Mouse (Mus musculus): ENCODE results near the gene Tcf7. TPM values are rescaled to one million over a fixed set of nuclear protein-coding genes. Genes with fewer than 3 reads are reported as not detected.

Tcf7 gene
- total RNA-seq, 2 experiments from 2014 or later, result 0.65 to 1.2 TPM

DNA sequence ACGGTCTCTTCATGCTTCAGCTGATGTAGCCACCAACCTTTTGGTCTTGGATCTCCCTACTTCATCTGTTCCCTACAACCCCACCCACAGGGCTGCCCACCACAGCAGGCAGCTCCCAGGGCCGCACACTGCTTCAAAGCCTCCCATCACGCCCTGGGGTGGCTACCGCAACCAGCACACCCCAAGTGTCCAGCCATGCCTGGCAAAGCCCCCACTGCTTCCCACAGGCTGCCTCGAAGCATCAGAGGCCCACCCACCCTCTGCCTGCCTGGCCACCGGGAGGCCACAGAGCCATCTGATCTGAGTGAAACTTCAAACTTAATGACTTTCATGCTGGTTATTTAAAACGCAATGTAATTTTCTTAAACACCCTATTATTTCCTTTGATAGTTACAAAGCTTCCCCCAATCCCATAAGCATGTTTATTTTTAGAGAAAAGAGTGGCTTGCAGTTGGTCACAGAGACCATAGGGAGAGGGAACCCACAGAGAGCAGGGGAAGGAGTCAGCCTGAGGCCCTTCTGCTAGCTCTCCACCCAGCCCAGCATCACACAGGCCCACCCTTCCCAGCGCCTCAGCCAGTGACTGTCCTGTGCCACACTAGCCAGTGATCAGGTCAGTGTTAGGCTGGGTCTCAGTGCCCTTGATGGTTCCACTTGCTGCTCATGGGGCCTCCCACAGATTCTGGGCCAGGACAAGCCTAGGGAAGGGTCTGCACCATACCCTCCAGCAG lies 10.9 kb downstream of the Tcf7 start:
- no peak for DNase-seq
- intact Hi-C loops (cut with DNase I), result no loop called here

DNA sequence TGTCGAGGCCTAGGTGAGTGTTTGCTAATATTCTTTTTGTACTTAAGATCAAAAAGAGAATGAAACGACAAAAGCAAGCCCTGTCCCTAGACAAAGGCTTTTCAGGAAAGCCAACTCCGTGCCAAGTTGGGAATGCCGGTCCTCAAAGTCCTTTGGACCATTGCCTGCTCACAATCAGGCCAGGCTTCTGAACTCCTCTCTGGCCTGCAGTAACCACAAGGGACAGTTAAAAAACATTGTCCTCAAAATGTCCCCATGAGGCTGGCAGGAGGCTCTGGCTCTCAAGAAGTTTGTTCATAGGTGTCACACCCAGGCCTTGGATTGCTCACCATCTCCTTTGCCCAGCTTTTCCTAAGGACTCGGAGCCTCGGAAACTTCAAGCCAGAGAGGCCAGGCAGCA lies 13.0 kb downstream of the Tcf7 start:
- intact Hi-C loops (cut with DNase I), result no loop called here
- DNase-seq, result no peak

DNA sequence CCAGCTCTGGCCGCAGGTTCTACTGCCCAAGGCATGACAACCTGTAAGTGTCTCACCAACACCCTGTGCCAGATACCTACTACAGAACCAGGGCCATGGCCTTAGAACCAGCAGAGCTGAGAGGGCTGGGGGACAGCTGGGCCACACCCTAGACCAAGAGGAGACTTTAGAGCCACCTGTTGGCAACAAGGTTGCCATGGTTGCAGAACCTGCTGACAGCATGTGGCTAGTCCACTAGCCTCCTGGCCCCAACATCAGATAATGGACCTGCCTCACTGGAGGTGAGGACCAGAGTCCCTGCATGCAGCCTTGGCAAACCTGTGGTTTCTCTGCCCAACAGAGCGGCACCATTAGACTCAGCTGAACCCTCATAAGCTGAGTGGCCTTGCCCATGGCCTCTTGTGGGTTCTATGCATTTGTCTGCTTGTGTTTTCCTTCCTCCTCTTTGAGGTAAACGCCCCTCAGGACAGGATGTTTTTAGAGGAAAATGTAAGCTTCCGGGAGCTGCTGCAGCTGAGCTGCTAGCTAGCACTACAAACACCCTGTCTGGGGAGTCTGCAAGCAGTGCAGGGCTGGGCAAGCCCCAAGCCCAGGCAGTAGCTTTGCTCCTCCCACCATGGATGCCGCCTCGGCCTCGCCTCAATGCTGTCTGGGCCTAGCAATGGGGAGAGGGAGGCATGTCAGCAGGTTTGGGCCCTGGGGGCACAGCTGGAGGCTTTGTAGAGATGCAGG lies 14.5 kb downstream of the Tcf7 start:
- intact Hi-C loops (cut with DNase I), result no loop called here
- no peak for DNase-seq

DNA sequence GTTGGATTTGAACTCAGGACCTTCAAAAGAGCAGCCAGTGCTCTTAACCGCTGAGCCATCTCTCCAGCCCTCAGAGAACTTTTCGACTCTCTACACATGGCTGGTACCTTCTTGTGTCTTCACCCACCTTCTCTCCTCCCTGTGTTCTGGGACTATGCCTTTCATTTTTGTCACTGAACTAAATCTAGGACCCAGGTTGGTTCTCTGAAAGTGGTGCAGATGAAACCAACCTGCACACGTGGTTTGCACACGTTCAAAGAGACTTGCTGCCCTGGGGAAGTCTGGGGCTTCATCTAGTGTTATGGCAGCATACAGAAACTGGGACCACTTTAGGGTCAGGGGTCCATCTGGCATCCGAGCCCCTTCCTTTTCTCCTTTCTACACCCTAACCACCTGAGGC lies 15.5 kb downstream of the Tcf7 start:
- intact Hi-C loops (cut with DNase I), result no loop called here

DNA sequence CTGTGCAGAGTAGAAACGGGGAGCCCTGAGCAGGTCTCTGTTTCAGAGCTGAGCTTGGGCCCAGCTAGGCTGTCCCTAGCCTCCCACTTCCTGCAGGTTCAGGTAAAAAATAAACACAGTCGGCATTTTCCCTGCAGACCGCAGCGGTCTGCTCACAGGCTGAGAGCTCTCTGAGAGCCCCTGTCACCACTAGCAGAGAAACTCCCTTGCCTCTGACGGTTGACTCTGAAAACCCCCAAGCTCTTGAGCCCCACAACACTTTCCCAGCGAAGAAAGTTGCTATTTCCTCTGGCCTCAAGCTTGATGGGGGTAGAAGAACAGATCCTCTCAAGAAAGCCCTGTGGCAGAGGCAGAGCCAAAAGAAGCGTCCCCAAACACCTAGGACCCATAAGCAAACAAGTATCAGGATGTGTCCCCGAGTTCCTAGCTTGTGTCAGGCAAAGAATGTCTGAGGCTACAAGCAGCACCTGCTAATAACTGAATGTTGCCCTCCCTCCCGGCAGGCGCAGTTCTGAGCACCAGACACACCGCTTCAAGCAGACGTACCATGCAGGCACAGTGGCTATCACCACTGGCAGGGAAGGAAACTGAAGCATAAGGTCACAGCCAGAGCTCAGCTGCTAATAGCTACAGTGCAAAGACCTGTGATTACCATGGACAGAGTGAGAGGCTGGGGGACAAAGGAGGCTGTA lies 17.1 kb downstream of the Tcf7 start:
- DNase-seq, result no peak
- intact Hi-C loops (cut with DNase I), result no loop called here

More for the DNA sequence above, 15.5 kb downstream of the Tcf7 start:
- no peak for DNase-seq

DNA sequence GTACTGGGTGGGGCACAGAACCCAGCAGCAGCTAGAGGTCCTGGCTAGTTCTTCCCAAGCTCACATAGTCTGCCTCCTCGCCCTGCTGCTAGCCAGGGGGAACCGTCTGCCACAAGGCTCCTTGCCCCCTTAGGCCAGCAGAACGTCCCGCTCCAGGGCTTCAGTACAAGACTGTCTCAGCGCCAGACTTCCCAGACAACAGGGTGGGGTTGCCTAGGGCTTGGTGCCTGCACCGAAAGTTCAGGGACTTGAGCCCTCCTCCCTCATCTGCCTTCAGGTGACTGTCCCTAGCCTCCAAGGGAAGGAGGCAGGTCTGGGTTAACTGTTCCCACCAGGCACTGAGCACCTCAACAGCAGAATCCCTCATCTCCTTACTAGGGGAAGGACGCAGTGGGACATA lies 17.9 kb downstream of the Tcf7 start:
- intact Hi-C loops (cut with DNase I), result no loop called here
- DNase-seq, result no peak

DNA sequence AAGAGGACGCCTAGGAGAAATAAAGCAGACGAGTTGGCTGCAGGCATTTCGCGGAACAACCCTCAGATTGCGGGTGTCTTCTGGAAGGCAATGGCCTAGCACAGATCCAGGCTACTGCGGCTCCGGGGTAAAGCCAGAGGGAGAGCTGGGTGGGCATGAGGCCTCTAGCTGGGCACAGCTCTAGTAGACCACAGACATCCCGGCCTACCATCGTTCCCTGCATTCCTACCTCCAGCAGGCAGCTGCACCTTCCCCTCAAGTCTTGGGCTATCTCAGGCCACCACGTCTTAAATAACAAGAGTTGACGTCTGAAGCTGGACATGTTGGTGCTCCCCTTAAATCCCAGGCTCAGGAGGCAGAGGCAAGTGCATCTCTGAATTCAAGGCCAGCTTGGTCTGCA lies 20.5 kb downstream of the Tcf7 start:
- DNase-seq, result no peak
- intact Hi-C loops (cut with DNase I), result loop anchor here (2.0 kb wide), 1 partner anchor 78 kb away; no protein-coding TSS in a partner anchor

DNA sequence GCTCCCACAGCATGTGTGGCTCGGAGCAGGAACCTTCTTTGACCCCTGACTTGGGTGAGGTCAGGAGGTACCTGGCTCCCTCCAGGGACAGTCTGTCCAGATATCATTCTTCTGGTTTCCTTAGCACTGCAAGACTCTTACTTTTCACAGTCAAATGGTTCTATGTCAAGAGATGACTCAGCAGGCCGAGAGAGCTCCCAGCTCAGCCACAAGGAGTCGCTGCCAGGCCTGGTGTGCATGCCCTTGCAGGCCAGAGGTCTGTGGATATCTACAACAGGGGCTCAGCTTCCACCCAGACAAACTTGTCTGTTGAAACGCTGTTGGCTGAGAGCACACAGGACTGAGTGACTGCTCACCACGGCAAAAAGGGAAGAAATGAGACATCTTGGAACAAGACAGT lies 20.9 kb downstream of the Tcf7 start:
- DNase-seq, result peak in 1 of 2 experiments; percentile 50
- intact Hi-C loops (cut with DNase I), result loop anchor here (2.0 kb wide), 1 partner anchor 79 kb away; no protein-coding TSS in a partner anchor

DNA sequence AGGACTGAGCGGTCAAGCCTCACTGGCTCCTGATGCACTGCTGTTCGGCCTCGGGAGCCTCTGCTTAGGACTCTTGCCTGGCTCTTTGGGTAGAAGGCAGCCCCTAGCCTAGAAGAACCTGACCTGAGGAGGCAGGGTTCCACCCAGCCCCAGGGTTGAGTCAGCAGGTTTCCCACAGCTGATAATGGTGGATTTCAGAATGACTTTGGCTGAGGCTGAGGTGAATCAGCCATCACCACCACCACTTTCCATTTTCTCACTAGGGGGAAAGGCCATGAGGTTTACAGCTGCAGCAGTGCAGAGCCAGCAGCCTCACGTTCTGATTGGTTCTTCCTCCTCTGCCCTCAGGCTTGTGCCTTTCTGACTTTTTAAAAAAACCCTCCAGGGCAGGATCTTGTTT lies 21.9 kb downstream of the Tcf7 start:
- intact Hi-C loops (cut with DNase I), result no loop called here
- no peak for DNase-seq

DNA sequence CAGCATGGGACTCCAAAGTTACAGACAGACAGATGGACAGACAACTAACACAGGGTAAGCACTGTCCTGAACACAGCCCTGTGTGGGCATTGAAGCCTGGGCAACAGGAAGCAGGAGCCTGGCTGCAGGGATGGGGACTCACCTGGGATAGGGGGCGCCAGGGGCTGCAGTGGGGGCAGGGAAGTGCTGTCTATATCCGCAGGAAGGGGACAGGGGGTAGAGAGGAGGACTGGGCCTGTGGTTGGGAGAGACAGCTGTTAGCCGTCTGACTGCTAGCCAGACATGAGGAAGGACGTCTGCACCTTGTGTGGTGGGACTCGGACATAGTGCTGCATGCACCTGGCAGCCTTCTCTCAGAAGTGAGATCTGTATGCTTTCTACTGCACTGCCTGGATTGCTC lies 24.1 kb downstream of the Tcf7 start:
- no peak for DNase-seq
- intact Hi-C loops (cut with DNase I), result no loop called here

DNA sequence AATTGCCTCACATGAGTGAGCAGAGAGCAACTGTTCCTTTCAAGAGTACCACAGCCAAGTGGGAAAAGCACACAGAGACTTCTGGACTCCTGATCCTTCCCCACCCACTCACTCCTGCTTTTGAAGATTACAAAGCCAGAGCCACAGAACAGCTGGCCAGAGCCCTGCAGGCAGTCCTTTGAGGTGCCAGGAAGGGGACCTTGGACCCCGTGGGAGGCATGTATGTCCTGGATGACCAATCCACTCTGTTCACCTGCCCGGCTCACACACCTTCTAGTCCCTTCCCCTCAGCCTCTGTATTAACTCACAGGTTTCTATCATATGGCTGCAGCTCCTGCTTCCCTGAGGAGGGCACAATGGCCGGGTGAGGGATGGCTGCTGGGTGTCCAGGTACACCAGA lies 25.4 kb downstream of the Tcf7 start:
- no peak for DNase-seq
- intact Hi-C loops (cut with DNase I), result no loop called here

DNA sequence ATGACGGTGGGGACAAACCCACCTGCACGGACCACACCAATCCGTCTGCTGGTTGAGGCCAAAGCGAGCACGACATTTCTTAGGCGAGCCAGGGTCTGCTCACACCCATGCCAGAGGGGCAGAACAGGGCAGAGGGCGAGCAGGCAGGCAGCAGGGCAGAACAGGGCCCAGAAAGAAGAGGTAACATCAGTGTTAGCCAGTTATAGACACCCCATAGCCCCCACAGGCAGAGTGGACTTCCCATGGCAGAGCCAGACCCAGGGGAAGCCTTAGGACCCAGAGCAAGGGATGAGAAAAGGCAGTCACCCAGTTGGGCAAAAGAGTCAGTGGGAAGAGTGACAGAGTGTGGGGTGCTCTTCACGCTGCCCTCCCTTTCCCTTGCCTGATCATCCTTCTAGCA lies 27.7 kb downstream of the Tcf7 start:
- no peak for DNase-seq
- intact Hi-C loops (cut with DNase I), result no loop called here

DNA sequence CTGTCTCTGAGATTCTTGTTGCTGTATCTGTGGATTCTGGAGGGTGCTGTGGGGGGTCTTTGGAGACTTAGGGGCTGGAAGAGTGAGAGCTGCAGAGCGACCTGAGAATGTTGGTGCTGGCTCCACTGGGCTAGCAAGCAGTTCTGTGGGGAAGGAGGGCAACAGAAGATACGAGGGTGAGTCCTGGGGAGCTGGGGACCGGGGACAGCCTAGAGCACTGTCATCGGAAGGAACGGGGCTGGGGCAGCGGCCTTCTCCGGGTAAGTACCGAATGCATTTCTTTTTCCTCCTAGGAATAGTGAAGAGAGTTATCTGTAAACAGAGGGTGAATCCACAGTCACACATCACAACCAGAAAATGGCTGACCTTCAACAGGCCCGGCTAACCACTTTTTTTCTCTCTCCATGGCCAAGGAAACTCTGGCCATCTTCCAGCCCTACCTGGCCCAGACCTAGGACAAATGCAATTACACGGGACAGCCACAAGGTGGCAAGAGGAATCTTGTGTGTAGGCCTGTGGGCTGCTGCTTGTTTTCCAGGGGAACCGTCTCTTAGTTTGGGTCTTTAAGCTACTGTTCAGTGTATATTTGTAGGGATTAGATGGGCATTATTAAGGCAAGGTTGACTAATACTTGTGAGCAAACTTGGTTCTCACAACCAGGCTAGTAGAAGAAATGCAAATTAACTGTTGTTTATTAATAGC lies 29.0 kb downstream of the Tcf7 start:
- intact Hi-C loops (cut with DNase I), result loop anchor here (1.0 kb wide), 2 partner anchors 43 to 89 kb away; no protein-coding TSS in a partner anchor
- DNase-seq, result peak; percentile 63 to 73

DNA sequence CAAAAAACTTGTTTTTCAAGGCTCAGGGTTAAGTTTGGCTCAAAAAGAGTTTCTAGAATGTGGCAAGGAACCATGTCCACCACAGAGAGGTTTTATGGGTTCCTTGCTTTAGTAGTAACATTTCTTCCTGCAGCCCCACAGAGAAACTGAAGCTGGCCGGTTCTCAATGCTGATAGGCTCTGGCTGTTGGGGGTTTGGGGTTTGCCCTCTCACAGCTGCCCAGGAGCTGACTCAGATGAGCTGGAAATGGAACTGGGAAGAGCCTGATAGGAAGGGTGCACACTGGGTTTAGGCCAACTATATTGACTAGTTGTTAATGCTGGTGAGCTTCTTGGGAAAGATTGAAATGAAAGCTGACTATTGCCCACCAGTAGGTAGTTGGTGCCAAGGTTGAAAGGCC lies 30.1 kb downstream of the Tcf7 start:
- intact Hi-C loops (cut with DNase I), result no loop called here
- DNase-seq, result no peak

DNA sequence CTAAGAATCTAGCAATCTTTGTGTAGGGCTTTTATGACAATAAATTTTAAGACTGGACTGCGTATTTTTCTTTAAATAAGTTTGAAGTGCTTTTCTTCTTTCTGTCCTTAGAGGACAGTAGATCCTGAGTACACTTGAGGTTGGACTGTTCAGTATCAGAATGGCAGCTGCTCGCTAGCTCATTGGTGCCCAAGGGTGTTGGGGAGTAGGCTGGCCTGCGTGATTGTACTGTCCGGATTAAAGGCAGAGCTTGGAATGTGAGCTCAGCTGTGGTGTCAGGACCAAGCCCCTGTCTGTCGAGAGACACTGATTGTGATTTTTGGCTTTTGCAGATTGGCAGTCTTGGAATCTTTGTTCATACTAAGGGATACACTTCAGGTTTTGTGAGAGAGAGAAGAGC lies 31.0 kb downstream of the Tcf7 start:
- intact Hi-C loops (cut with DNase I), result no loop called here
- no peak for DNase-seq

DNA sequence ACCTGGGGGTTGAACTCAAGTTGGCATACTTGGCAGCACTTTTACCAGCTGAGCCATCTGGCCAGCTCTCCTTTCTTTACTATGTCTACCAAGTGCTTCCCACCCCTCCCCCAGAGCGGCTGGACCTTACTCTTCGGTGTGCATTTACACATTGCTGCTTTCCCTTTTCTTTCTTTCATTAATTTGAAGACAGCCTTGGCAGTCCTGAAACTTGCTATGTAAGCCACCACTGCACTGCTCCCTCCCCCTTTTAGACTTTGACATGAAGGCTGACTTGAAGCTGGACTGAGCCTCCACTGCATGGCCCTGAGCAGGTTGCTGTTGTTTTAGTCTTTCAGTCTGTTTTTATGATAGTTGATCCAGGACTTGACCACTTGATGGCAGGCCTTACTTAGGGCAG lies 33.4 kb downstream of the Tcf7 start:
- intact Hi-C loops (cut with DNase I), result no loop called here
- DNase-seq, result no peak

DNA sequence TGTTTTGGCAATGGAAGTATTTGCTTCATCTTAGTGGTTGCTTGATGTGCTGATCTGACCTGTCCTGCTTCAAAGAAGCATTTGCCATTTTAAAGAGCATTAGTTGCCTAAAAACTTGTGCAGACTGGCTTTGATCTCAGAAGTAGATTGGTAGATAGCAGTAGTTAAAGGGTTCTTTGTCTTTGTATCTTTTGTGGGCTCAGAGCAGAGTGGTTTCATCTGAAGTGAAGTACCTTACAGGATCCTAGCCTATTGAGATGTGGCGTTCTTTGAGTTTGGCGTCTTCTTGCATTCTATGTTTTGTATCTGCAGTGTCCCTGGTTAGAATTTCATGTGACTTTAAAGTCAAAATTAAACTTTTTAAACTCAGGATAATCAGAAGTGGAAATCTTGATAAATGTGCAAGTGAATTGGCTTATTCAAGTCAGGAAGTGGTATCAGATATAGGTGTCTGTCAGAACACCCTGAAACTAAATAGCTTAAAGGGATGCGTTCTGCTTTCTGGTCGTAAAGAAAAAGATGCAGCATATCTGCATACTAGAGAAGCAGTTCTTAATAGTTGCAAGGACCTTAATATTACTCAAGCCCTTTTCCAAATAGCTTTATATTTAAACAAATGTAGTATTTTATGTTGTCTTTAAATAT lies 41.8 kb downstream of the Tcf7 start:
- intact Hi-C loops (cut with DNase I), result no loop called here
- no peak for DNase-seq

DNA sequence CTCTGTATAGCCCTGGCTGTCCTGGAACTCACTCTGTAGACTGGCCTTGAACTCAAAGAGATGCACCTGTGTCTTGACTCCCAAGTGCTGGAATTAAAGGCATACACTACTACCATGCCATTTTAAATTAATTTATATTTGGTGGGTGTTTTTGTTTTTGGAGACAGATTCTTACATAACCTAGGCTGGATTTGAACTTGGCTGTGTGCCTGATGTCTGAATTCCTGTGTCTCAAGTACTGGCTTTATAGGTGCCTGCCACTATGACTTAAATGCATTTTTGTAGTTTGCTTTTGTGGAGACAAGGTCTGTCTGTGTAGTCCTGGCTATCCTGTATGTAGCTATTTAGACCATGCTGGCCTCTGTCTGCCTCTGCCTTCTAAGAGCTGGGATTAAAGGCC lies 48.3 kb downstream of the Tcf7 start:
- intact Hi-C loops (cut with DNase I), result loop anchor here (10.0 kb wide), 1 partner anchor 650 kb away; the partner anchor contains the start of gene Phykpl
- no peak for DNase-seq

DNA sequence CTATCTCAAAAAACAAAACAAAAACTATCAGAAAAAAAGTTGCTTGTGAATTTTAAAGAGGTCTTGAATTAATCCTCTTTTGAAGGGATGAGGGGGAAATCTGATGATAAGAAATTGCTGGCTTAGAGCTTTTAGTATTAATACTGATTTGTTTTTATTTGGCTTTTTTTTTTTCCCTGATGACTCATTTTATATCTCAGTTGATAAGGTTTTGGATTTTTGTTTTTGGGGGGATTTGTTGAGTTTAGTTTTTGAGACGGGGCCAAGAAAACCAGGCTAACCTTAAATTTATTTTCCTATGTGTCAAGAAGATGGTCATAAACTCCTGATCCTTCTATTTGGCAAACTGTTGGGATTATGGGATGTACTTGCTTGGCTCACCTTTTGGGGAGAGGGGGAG lies 48.9 kb downstream of the Tcf7 start:
- intact Hi-C loops (cut with DNase I), result loop anchor here (10.0 kb wide), 1 partner anchor 649 kb away; the partner anchor contains the start of gene Phykpl
- no peak for DNase-seq

DNA sequence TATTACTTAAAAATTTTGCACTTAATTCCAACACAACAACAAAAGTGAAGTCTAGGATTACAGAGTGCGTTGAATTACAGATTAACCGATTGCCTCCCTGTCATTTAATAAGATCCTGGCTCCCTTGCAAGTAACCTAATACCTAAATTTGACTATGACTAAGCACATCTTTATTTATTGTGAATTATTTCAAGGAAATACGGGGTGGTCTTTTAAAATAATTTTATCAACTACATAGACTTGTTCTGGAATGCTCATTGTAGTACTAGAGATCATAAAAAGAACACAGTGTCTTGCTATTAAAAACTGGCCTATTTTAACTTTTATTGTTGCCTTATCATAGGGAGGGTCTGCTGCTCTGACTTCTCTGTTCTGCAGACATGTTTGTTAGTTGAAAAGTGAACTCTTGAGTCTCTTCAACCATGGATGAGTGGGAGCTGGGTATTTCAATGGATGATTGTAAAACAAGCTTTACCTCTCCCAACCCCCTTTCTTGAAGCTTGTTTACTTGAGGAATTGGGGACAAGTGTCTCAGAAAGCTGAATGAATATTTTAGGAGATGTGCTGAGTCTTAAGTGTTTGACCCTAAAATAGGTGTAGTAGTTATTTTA lies 49.7 kb downstream of the Tcf7 start:
- intact Hi-C loops (cut with DNase I), result loop anchor here (10.0 kb wide), 1 partner anchor 648 kb away; the partner anchor contains the start of gene Phykpl
- no peak for DNase-seq
